Mouse (Mus musculus) midbrain, embryonic 11.5 days (tissue): ENCODE results near the gene Yme1l1. TPM values are rescaled to one million over a fixed set of nuclear protein-coding genes. Genes with fewer than 3 reads are reported as not detected.

ENCODE experiments used
- ATAC-seq: fragments of 200-750 bp; cut with Nextera tagmentation; 2 replicates; pipeline ENCODE4 v1.8.0; 2017; ENCODE audit warnings: moderate TSS enrichment, moderate library complexity; ENCODE audit not compliant: low FRiP score
- DNase-seq: peaks from one replicate; pipeline ENCODE4 v3.0.0; 2015; ENCODE audit warnings: low spot score; ENCODE audit errors: missing footprints
- H3K27ac ChIP-seq: fragments of 300-500 bp; sonication (generic); 2 replicates; pipeline ENCODE4 v1.5.1; 2014; ENCODE audit warnings: low read depth, low read length
- H3K27me3 ChIP-seq: fragments of 300-500 bp; sonication (generic); 2 replicates; pipeline ENCODE4 v1.6.1; 2014; ENCODE audit warnings: mild to moderate bottlenecking, low read length, moderate library complexity, mixed read lengths; ENCODE audit not compliant: control insufficient read depth, insufficient read depth
- H3K36me3 ChIP-seq: fragments of 300-500 bp; sonication (generic); 2 replicates; pipeline ENCODE4 v1.6.1; 2014; ENCODE audit warnings: mild to moderate bottlenecking, low read length, moderate library complexity, mixed read lengths; ENCODE audit not compliant: control insufficient read depth, insufficient read depth
- H3K4me1 ChIP-seq: fragments of 300-500 bp; sonication (generic); 2 replicates; pipeline ENCODE4 v1.6.1; 2014; ENCODE audit warnings: low read length; ENCODE audit not compliant: control insufficient read depth, insufficient read depth
- H3K4me2 ChIP-seq: fragments of 300-500 bp; sonication (generic); 2 replicates; pipeline ENCODE4 v1.6.1; 2014; ENCODE audit warnings: mild to moderate bottlenecking, moderate library complexity
- H3K4me3 ChIP-seq: fragments of 300-500 bp; sonication (generic); 2 replicates; pipeline ENCODE4 v1.5.1; 2014; ENCODE audit warnings: low read depth, low read length
- H3K9ac ChIP-seq: fragments of 300-500 bp; sonication (generic); 2 replicates; pipeline ENCODE4 v1.6.1; 2014; ENCODE audit warnings: low read length
- H3K9me3 ChIP-seq: fragments of 300-500 bp; sonication (generic); 2 replicates; pipeline ENCODE4 v1.6.1; 2016; ENCODE audit warnings: low read length; ENCODE audit not compliant: control insufficient read depth
- WGBS: fragments of 180-500 bp; shearing (Covaris S2); extraction: QIAGEN DNeasy Blood & Tissue Kit; methylation state at CpG from one replicate; pipeline ENCODE4 v1.1.7; 2014; 5-methylcytosine and 5-hydroxymethylcytosine counted together
- polyA plus RNA-seq: library from polyadenylated mRNA; unstranded; fragments of >200 nt; fragmentation: Nextera tagmentation; extraction: Ambion mirVana; gene quantifications from 2 replicates; pipeline ENCODE4 v1.2.1, GENCODE M21; 2014

Gene Yme1l1
- 87.5 and 98.9 TPM in 2 replicates for polyA plus RNA-seq

DNA sequence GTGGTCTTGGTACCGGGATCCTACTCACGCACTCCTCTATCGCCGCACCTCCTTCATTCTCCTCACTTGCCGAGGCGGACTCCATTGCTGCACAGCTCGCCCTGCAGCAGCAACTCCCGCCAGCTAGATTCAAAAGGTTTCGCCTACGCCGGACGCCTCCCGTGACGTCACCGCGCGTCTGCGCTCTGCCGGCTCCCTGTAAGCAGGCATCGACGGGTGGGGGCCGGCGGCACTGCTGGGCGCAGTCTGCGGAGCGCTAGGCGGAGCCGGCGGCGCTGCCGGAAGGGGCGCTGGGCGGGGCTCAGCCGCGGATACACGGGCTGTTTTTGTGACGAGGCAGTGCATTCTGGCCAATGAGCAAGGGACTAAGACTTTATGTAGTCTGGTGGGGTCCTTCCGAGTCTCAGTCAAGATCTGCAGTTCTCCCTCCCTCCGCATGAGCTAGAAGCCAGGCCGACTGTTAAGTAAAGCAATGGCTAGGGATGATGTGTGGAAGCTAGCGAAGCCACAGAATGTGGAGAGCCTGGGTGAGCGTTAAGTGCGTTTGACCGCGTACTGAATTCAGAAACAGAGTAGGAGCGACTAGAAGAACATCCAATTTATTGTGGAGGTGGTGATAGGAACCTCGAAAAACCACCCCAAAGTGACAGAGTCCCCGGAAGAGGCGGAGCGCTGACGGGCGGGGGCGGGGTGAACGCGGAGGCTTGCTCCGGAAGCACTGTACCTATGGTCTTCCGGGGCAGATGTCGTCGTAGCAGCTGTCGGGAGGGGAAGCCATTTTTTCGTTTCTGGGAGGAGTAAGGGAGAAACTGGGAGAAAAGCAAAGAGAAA is at the start of gene Yme1l1, which contains the start of gene Mastl:
Gene Yme1l1, plus strand, starts transcription at position 593 of the 831 bp plus-strand sequence.
Gene Mastl, minus strand, starts transcription at position 248 of the 831 bp plus-strand sequence.
- ATAC-seq (peak; percentile 98), DNase-seq (peak; percentile 99)
- under 1% methylated on average over 61 of the region's 61 CpGs for WGBS
- H3K27ac ChIP-seq, result peak within 1 kb of the TSS; percentile 96
- peaks cover 15% of the 10 kb centered on the region for H3K4me1 ChIP-seq
- peak within 1 kb of the TSS; percentile 63 for H3K9ac ChIP-seq
- H3K9me3 ChIP-seq, result no peaks in the 10 kb centered on the region
- H3K4me2 ChIP-seq, result peak within 1 kb of the TSS; percentile 73
- no peaks in the 10 kb centered on the region; the same call in 1 of the 2 replicates for H3K36me3 ChIP-seq
- no peaks in the 10 kb centered on the region for H3K27me3 ChIP-seq
- H3K4me3 ChIP-seq, result peak within 1 kb of the TSS; percentile 55

DNA sequence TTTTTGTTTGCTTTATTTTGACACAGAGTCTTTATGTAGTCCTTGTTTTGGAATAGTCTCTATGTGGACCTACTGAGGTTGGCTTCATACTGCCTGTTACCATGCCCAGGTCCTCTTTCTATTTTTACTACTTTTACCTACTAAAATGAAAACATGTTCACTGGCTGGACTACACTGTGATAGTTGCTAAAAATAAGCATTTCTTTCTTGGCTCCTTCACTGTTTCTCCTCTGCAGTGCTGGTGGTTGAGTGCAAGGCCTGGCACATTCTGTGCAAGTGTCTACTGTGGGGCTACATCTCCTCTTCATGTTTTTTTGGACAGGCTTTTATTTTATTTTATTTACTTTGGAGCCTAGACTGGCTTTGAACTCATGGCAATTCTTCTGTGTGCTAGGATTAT is 36.6 kb upstream of the Yme1l1 start:
- H3K4me3 ChIP-seq, result no peak overlapping the region
- no peak overlapping the region for H3K4me2 ChIP-seq
- ATAC-seq (no peak), DNase-seq (no peak)
- H3K9ac ChIP-seq, result no peak overlapping the region
- H3K4me1 ChIP-seq, result no peaks in the 10 kb centered on the region
- no peaks in the 10 kb centered on the region for H3K27me3 ChIP-seq
- H3K9me3 ChIP-seq, result no peaks in the 10 kb centered on the region
- no peak overlapping the region for H3K27ac ChIP-seq
- peaks cover 2% of the 10 kb centered on the region; the same call in 1 of the 2 replicates for H3K36me3 ChIP-seq

DNA sequence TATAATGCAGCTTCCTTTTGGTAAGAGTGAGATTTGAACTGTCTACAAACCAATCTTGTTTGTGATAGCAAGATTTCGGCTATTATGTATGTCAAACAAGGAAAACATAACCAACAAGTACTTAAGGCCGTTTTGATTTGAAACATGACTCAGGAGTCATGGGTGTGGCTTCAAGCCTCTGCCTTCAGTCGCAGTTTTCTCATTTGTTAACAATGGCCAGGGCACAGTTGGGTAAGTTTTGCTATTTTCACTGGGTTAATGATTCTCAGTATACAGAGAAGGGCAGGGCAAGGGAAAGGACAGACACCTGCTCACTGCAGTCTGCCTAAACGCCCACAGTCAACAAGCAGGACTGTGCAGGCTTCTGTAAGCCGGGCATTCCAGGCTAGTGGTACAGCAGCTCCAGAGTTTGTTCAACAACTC is 959 bp upstream of the Yme1l1 start:
- Histone ChIP-seq H3K4me3 (peak overlapping the region; percentile 55), H3K4me2 (peak overlapping the region; percentile 73), H3K27me3 (no peaks in the 10 kb centered on the region), H3K9me3 (no peaks in the 10 kb centered on the region), H3K4me1 (peaks cover 15% of the 10 kb centered on the region), H3K36me3 (no peaks in the 10 kb centered on the region), H3K27ac (peak overlapping the region; percentile 96; the same call in 1 of the 2 replicates), H3K9ac (peak overlapping the region; percentile 63)
- peak; percentile 17 for ATAC-seq
- peak; percentile 82 for DNase-seq
- WGBS, result 10% methylated on average over 5 of the region's 5 CpGs

DNA sequence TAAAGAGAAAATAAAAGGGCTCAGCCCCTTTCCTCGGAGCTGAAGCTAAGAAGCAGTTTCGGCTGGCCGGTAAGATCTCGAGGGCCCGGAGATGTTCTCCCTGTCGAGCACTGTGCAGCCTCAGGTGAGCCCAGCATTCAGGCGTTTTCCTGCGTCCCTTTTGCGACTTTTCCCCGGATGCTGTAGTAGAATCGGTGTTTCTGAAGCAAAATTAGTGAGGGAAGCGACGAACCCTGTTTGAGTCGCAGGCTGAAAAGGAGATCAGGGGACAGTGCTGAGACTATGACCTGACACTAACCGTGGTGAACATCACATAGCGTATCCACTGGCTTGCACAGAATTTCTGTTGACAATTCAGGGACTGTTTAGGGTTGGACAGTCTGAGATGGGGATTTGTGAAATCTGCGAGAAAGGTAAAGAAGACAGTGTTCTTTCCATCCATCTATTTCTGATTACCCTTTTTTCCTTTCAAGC is 476 bp downstream of the Yme1l1 start:
- H3K9ac ChIP-seq, result peak overlapping the region; percentile 63
- ATAC-seq (peak; percentile 18), DNase-seq (no peak)
- H3K27ac ChIP-seq, result peak overlapping the region; percentile 96
- no peaks in the 10 kb centered on the region for H3K27me3 ChIP-seq
- under 1% methylated on average over 17 of the region's 17 CpGs for WGBS
- peak overlapping the region; percentile 55 for H3K4me3 ChIP-seq
- peaks cover 15% of the 10 kb centered on the region for H3K4me1 ChIP-seq
- peak overlapping the region; percentile 73 for H3K4me2 ChIP-seq
- no peaks in the 10 kb centered on the region for H3K9me3 ChIP-seq
- H3K36me3 ChIP-seq, result no peaks in the 10 kb centered on the region; the same call in 1 of the 2 replicates

DNA sequence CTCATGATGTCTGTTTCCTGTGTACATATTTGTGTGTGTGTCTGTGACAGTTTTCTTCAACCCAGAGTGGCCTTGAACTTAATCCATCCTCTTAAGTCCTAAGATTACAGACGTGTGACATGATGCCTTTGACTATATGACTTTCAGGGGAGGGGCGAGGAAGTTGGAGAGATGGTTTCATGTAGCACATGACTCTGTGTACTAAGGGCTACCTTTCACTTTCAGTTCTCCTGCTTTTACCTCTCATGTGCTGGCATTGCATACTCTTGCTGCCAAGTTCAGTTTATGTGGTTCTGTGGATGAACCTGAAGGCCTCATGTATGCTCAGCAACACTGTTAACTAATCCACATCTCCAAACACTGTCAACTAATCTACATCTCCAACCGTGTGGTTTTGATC is 16.1 kb downstream of the Yme1l1 start:
- no peaks in the 10 kb centered on the region for H3K9me3 ChIP-seq
- no peak overlapping the region for H3K4me2 ChIP-seq
- H3K4me3 ChIP-seq, result no peak overlapping the region
- 81% methylated on average over 3 of the region's 3 CpGs for WGBS
- H3K27ac ChIP-seq, result no peak overlapping the region
- ATAC-seq, result no peak
- H3K36me3 ChIP-seq, result peaks cover 11% of the 10 kb centered on the region; the same call in 1 of the 2 replicates
- H3K9ac ChIP-seq, result no peak overlapping the region
- no peaks in the 10 kb centered on the region for H3K27me3 ChIP-seq
- H3K4me1 ChIP-seq, result no peaks in the 10 kb centered on the region
- DNase-seq, result no peak

DNA sequence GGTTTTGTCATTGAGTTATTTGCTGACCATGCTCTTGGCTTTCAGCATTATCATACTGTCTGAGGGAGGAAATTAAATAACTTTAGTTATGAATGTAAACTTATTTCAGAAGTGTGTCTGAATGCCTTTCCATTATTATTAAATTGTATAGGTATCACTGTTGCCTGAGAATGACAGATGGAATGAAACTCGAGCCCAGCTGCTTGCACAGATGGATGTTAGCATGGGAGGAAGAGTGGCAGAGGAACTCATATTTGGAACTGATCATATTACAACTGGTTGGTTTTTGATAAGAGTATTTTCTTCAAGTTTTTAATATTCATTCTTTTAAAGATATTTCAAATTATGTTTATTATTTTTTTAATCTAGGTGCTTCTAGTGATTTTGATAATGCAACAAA is 38.2 kb downstream of the Yme1l1 start:
- Histone ChIP-seq H3K9me3 (no peaks in the 10 kb centered on the region), H3K4me1 (no peaks in the 10 kb centered on the region), H3K27me3 (no peaks in the 10 kb centered on the region), H3K4me3 (no peak overlapping the region), H3K27ac (no peak overlapping the region), H3K4me2 (no peak overlapping the region), H3K9ac (no peak overlapping the region), H3K36me3 (peaks cover 18% of the 10 kb centered on the region)
- DNase-seq (peak; percentile 23), ATAC-seq (no peak)
- WGBS, result 88% methylated on average over 1 of the region's 1 CpGs

DNA sequence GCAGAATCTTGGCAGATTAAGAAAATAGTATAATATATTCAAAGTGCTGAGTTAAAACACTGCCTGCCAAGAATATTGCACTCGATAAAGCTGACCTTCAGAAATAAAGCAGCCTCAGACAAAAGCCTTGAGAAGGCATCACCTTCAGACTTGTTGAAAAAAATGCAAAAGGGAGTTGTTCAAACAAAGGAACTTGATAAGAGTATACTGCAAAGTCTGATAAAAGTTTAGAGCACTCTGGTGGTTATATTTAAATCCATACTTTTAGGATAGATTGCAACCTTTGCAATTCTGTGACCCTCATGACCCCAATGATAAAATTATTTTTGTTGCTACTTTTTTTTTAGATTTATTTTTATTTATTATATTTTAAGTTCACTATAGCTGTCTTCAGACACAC is 44.9 kb downstream of the Yme1l1 start:
- Histone ChIP-seq H3K9ac (no peak overlapping the region), H3K36me3 (peaks cover 2% of the 10 kb centered on the region), H3K27ac (no peak overlapping the region), H3K4me2 (no peak overlapping the region), H3K27me3 (no peaks in the 10 kb centered on the region), H3K4me3 (no peak overlapping the region), H3K4me1 (no peaks in the 10 kb centered on the region), H3K9me3 (no peaks in the 10 kb centered on the region)
- WGBS, result 95% methylated on average over 1 of the region's 1 CpGs
- DNase-seq (no peak), ATAC-seq (no peak)

DNA sequence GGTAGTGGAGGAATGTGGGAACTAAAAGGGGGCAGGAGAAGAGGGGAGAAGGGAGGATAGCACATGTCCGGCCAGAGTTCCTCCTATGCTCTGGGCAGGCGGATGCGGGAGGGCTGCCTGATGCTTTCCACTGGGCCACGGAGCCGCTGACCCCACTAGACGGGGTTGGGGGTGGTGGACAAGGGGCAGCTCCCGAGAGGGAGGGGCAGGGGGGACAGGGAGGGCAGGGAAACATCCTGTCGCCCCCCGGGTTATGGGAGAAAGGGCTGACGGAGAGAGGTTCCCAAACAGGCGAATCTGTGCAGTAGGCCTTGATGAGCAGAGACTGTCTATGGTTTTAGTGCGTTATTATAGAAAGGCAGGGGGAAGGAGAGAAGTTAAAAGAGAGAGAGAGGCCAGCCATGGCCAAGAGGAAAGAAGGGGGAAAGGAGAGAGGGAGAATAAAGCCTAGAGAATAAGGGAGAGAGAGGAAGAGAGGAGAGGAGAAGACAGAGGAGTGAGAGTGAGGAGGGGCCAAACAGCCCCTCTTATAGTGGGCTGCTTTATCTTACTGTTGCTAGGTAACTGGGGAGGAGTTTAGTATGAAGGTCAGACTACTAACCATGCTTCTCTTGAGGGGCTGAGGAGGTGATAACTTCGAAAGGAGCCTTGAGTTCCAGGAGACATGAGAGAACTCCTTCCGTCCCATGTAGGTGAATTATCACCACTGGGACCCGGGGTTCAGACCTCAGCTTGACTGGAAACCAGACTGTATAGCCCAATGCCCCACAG is 46.9 kb downstream of the Yme1l1 start:
- no peaks in the 10 kb centered on the region; the same call in 1 of the 2 replicates for H3K36me3 ChIP-seq
- H3K4me1 ChIP-seq, result no peaks in the 10 kb centered on the region
- DNase-seq (no peak), ATAC-seq (0 out of 2 replicates have a peak, but pooled peaks have one; percentile 22)
- no peak overlapping the region for H3K4me3 ChIP-seq
- no peaks in the 10 kb centered on the region for H3K9me3 ChIP-seq
- H3K27ac ChIP-seq, result no peak overlapping the region
- no peak overlapping the region for H3K9ac ChIP-seq
- 61% methylated on average over 15 of the region's 15 CpGs for WGBS
- H3K4me2 ChIP-seq, result no peak overlapping the region
- no peaks in the 10 kb centered on the region for H3K27me3 ChIP-seq
